Mouse (Mus musculus) mature B cell (primary cell): ENCODE data around the gene Got1.
"Not testable (repeated sequence)": the region's sequence is repeated elsewhere in the genome, so short reads cannot be mapped to it uniquely, and the experiment has no call there.

Source experiments
- in situ Hi-C: fragments of 300-500 bp; cut with MboI; formaldehyde crosslinking; loops from 2 replicates; pipeline ENCODE4 v1.14.3; 2019

The Got1 gene

DNA sequence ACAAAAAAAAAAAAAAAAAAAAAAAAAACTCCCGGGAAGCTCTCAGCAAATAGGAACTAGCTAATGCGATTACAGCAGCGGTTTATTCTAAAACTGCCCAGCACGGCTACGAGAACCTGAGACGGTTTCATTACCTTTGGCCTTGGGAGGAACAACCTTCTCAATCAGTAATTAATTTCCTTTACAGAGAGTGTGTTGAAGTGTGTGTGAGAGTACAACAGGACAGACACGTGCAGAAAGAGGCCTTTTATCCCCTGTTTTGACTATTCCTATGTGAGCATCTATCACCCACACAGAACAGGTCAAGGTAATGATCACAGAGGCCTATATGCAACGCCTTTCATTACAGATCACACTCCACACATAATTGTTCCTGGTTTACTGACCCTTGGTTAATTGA is 3.0 kb downstream of the Got1 start:
- in situ Hi-C loops = no loop called here

DNA sequence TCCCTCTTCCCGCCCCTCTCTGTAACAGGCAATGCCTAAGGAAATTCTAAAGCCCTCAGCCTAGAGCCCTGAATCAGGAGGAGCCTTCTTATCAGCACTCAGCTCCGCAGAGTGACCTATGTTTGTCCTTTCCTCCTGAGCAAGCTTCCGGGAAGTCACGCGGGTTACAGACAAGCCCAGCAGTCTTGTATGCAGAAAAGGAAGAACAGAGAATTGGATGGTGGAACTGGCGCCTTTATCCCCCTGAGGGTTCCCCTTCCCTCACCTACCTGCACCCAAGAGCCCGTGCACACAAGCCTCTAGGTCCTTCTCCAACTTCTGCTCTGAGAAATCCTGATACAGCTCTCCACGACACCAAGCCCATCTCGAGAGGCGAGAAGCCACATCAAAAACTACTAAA is 4.0 kb downstream of the Got1 start:
- in situ Hi-C loops = no loop called here

DNA sequence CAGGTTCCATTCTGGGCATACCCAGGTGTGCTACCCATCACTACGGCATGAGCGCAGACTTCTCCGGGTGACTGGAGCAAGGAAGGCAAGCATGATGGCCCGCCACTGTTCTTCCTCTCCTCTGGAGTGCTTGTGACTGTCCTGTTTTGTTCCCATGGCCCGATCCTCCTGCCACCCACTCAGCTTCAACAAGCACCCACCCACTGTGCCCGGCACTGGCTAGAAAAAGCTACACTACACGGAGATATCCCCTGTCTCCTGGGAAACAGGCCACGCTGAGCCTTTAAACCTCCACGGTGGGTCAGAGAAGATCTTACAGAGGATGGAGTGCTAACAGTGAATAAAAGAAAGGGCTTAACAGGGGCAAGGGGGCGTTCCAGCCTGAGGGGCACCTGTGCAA is 5.2 kb downstream of the Got1 start:
- in situ Hi-C loops = no loop called here

DNA sequence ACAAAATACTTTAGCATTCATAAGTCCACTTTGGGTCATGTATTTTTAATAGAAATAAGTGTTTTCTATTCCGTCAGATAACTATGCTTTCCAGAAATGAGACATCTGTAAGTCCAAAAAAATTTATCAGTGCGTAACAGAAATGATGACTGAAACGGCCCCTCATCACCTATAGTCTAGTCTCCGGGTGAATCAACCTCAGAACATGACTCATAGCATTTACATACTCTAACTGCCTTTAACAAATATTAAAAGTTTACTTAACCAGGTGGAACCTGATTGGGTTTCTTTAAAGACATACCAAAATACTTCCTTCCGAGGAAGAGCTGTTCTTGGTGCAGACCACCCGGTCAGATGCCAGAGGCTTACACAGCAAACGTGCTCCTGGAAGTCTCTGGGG is 6.1 kb downstream of the Got1 start:
- in situ Hi-C loops = no loop called here

DNA sequence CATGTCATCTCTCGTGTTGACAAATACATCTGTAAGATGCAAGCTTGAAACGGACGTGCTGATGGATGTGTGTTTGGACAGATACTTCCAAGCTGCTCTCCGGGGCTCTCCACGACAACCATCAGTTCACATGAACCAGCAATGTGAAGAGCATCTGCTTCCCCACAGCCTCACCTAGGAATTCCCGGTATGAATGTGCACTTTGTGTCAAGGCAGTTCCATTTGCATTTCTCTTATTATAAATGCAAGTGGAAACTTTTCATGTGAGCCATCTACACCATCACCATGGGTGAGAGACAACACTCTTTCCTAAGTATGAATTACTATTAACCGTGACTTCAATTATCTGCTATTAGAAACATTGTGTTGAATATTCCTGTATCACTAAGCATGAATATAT is 6.6 kb downstream of the Got1 start:
- in situ Hi-C loops = no loop called here

DNA sequence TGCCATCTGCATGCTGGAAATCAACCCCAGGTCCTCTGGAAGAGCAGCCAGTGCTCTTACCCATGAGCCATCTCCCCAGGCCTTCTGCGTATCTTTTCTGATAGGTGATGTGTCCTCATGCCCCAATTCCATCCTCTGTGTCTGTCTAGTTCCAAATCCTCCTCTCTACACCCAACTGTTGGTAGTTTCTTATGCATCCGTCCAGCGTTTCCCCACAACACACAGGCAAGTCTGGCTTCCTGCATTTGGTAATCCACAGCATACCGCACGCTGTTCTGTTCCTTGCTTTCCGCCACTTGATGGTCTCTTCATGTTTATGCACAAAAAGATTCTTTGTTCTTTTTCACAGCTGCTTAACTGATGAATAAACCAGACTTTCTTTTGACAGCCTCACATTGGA is 7.1 kb downstream of the Got1 start:
- in situ Hi-C loops = no loop called here

DNA sequence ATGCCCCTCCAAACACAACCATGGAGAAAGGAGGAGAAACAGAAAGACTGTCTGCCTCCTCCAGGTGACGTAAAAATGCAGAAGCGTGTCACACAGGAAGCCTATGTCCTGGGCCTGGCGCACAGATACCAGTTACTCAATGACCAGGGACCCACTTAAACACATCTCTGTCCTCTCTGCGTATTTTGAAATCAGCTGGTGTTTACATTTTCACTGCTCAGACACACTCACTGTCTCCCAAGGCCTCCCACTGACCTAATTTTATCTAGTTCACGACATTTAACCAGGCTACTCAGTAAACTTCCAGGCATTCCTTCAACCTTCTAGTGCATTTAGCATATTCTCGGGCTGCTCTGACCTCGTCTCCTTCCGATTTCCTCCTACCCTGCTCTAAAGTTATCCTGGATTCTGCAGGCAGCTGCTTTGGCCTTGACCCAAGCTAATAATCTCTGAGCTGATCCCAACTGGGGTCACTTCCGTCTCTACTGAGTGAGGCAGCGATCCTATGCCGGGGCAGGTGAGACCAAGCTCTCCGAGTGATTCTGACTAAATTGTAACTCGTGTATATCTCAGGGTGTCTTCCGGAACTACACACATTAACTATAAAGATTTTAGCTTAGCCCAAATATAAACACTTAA is 7.9 kb downstream of the Got1 start:
- in situ Hi-C loops = no loop called here

DNA sequence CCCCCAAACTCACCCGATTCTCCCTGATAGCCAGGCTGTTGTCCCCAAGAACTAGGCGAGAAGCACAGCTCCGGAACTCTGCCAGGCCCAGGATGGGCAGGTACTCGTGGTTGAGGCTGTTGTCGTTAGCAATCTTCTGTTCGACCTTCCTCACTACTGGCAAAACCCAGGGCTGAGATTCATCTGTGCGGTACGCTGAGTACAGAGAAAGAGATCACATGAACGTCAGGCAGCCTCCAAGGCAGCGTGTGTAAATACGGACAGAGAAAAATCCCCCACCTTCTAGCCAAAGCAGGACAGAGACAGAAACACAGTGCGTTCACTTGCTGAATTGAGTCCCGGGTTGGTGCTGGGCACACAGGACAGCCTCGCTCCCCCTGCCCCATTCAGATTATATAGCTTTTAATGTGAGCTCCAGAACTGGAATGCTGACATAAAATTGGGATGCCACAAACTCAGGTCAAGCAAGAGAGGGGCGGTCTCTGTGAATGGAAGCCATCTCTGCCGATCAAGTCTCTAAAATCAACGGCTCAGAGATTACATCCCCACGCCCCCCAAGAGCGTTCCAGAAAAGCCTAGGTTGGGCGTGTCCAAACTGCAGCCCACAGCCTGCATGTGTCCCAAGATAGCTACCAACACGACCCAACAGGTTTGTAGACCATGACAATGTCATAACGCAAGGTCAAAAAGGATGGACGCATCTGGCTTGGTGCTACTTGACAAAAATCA is 8.6 kb downstream of the Got1 start:
- in situ Hi-C loops = no loop called here

DNA sequence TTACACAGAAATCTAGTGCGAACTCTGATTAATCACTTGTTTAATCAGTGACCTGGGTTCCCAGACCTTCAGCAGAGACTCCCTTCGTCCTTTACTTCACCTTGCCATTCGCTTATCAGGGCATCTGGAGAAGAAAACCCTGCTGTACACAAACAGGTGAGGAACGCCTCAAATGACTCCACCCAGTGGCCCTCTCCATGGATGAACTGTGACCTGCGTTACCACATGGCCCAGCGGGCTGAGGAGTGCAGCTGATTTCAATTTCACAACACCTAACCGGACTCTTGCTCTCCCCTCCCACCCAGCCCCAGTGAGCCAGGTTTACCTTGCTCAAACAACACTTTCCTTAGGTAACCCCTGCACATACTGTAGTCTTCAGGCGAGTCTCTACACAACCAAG is 10.5 kb downstream of the Got1 start:
- in situ Hi-C loops = no loop called here

DNA sequence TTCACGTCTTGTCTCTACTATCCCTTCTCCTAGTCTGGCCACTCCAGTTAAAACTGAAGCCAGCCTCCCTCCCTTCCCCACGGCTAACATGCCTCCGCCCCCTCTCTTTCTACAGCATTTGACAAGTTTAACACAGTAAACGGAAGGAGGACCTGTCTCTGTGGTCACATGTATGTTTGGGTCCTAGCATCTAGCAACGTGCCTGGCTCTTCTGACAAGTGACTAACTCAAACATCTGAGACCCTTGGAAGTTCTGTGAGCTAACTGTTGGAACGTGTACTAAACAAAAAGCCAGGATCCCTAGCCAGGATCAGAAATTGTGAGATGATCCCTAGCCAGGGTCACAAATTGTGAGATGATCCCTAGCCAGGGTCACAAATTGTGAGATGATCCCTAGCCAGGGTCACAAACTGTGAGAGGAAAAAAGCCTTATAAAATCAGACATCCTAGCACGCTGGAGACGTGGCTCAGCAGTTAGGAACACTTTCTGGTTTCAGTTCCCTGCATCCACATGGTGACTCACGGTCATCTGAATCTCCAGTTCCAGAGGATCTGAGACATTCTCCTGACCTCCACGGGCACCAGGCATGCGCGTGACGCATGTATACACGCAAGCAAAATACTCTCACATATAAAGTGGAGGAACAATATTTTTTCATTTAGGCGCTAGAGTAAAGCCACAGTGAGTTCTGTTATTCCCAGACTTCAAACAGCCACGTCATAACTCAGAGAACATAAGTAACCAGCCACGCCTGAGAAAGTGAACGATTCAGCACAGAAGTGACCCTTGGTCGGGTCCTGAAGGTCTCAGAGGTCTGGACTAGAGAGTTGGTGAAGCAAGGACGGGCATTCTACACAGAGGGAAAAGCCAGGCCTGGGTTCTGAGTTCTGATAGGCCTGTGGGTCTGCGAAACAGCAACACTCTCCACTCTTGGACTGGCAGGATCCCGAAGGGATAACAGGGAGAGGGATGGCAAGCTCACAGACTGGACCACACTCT is 12.5 kb downstream of the Got1 start:
- in situ Hi-C loops = no loop called here

DNA sequence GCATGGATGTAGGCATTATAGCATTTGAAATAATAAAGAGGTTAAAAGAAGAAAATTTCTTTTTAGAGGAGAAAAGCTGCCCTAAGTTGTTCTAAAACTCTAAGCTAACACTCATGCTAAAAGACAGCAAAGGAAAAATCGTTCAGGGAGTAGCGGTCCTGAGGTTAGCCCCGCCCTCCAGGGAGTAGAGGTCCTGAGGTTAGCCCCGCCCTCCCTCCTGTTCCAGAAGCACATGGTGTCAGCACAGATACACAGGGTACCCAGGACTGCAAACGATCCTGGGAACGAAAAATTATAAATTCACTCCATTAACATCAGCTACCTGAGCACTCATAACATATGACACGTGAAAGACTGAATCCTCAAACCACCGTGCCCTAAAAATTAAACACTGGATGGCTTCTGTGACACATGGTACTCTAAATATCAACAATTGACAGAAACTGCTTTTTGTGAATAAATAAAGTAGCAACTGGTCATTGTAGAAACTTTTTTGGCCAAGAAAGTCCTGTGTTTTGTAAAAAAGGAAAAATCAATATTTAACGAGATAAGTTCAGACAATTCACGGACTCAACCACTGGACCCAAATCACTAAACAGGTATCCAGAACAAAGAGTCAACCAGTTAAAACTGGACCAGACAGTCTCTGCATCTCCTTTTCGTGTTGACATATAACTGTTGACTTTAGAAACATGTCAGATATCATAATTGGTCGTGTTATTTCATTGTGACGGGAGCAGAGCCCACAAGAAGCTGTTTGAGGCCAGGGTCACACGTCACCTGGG is 13.8 kb downstream of the Got1 start:
- in situ Hi-C loops = no loop called here

DNA sequence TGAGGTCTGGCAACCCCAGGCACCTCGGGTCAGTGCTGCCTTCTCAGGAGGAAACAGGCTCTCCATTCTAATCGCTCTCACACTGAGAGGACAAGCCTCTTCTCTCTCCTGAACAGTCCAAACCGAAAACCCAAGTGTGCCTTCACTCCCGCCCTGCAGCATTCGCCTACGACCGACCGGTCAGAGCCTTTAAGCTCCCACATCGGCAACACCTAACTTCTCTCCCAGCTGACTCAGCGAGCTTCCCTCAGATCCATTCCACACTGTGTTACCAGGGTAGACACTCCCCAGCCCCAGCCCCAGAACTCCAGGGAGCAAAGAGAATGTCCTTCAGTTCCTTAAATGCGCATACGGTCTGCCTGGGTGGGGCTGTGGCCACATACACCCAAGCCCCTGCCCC is 19.0 kb downstream of the Got1 start:
- in situ Hi-C loops = no loop called here

DNA sequence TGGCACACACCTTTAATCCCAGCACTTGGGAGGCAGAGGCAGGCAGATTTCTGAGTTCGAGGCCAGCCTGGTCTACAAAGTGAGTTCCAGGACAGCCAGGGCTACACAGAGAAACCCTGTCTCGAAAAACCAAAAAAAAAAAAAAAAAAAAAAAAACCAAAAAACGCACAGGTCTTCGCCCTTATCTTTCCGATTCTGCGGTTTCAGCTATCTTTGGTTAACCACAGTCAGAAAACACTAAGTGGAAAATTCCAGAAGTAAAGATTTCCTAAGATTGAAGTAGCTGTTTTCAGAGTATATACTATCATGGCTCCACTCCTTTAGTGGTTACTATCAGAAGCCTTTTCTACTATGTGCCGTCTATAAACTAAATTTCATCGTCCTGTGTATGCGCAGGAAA is 20.8 kb downstream of the Got1 start:
- in situ Hi-C loops = not testable (repeated sequence)

DNA sequence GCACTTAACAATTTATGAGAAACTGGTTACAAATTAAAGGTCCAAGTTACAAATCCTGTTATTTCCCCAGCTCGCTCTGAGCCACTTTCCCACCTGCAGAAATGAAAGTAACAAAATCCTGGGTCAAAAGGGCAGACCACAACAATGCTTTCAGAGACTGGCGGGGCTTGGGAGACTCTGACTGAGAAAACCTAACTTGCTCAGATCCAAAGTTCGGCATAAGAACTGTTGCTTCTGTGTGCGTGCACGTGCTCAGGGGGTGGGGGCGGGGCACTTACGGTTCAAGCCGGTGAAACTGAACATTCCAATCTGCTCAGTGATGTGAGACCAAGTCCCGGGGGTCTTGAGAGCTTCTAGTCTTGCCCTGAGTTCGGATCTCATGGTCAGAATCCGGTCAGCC is 21.8 kb downstream of the Got1 start:
- in situ Hi-C loops = no loop called here

DNA sequence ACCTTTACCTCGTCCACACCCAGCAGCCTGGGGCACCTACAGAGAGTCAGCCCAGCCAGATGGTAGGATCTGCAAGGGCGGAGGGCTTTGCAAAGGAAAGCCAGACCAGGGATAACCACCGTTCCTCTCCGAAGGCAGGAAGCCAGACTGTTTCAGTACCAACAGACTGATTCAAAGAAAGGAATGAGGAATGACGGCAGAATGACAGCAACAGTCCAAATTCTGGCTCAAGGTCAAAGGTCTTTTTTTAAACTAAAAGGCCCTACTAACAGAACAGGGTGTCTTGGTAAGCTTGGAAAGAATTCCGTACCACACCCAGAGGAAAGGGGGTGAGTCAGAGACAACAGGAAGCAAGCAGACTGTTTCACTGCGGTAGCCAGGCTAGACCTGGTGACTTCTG is 25.5 kb downstream of the Got1 start:
- in situ Hi-C loops = loop anchor here (10.0 kb wide), 1 partner anchor 126 kb away; no protein-coding TSS in a partner anchor

DNA sequence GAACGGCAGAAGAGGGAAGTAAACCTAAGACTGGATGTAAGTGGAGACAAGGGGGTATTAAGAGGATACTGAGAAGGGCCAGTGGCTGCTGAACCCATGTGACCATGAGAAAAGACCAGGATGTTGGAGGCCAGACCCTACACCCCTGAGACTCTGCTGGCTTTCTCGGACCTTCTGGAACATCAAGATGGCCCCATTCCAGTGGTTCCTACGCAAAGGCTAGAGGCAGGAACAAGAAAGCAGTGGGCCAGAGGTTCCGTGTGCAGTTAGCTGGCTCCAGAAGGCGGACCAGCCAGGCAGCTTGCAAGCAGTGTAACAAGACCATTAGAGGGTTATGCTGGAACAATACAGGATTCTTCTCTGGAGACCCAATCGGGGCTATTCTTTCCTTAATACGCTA is 27.0 kb downstream of the Got1 start:
- in situ Hi-C loops = loop anchor here (10.0 kb wide), 1 partner anchor 127 kb away; no protein-coding TSS in a partner anchor

DNA sequence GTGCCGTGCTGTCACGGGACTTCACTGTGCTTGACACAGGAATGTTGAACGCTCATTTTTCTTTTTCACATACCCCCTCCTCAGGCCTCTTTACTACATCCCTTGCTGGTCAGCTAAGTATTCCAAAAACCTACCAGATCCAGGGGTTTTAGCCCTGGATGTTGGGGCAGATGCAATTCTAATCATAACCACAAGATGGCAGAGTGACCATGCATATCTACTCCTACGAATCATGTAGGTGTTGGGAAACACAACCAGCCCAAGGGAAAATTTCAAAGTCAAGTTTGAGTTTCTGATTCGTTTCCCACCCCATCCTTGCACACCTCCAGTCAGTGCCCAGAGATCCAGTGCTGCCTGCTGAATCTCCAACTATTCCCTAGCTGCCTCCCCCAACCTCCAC is 28.6 kb downstream of the Got1 start:
- in situ Hi-C loops = loop anchor here (10.0 kb wide), 1 partner anchor 129 kb away; no protein-coding TSS in a partner anchor

DNA sequence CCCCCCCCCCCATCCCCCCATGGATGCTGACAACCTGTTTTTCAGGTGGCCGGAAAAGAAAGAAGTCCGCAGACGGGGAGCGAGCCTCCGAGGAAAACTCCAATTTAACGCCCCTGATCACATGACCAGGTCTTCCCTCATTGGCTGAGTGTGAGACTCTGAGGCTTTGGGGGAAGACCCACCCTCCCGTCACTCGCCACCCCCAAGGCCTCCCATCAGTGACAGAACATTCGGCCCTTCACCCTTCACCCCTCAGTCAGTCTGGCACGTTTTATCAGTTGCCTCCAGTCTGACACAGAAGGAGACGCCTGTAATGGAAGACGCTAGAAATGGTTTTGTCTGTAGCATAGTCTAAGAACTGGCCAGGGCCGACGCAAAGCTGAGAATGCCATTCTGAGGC is 29.5 kb downstream of the Got1 start:
- in situ Hi-C loops = loop anchor here (10.0 kb wide), 1 partner anchor 130 kb away; no protein-coding TSS in a partner anchor

DNA sequence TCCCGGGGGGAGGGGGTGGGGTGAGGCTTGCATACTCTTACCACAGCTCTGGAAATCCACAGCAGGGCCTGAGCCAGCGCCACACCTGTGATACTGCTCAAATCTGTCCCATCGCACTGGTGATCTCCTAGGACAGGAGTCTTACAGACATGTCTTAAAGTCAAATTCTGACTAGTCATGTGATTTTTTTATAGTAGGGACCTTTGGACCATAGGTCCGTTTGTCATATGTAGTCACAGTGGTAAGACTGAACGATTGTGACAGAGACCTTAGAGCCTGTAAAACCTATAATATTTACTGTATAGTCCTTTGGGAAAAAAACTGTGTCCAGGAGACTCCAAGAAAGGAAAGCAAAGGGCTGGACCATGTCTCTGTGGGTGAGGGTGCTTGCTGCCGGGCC is 30.5 kb downstream of the Got1 start:
- in situ Hi-C loops = loop anchor here (10.0 kb wide), 1 partner anchor 131 kb away; no protein-coding TSS in a partner anchor

DNA sequence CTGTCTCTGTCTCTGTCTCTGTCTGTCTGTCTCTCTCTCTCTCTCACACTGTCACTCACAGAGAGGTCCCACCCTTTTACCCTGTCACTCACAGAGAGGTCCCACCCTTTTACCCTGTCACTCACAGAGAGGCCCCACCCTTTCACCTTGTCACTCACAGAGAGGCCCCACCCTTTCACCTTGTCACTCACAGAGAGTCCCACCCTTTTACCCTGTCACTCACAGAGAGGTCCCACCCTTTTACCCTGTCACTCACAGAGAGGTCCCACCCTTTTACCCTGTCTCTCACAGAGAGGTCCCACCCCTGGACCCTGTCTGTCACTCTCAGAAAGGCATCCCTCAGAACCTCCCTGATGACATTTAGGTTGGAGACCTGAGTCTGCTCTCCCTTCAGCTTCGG is 31.1 kb downstream of the Got1 start:
- in situ Hi-C loops = loop anchor here (10.0 kb wide), 1 partner anchor 131 kb away; no protein-coding TSS in a partner anchor

DNA sequence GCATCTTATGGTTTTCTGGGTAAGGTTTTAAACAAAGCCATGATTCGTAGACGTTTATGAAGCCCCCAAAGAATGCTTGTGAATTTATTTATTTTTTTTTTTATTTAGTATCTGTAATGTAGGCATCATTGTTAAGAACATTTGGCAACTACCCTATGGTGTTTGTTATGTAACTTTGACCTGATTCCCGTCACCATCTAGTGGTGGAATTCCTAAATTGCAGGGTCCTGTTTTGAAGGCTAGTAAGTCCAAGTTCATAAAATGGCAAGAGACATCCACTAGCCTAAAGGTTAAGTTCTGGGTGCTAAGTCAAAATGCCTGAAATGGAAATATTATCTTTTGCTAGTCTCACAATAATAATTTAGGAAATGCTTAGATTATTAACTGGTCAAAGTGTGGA is 37.0 kb downstream of the Got1 start:
- in situ Hi-C loops = no loop called here
